Mouse (Mus musculus) ES-Bruce4 (cell line): ENCODE measurements around the gene Fastk. TPM values are rescaled to one million over a fixed set of nuclear protein-coding genes. Genes with fewer than 3 reads are reported as not detected.
"Not testable (repeated sequence)": the region's sequence is repeated elsewhere in the genome, so short reads cannot be mapped to it uniquely, and the experiment has no call there.

Experiments used
- H3K27ac ChIP-seq: 2 replicates; pipeline ENCODE4 v1.5.1; 2012; ENCODE audit warnings: low read length, inconsistent platforms; ENCODE audit not compliant: insufficient read depth
- H3K27me3 ChIP-seq: 2 replicates; pipeline ENCODE4 v1.6.1; 2012; ENCODE audit warnings: mild to moderate bottlenecking, low read length, inconsistent platforms; ENCODE audit not compliant: control insufficient read depth, poor library complexity, insufficient read depth, severe bottlenecking
- H3K36me3 ChIP-seq: 2 replicates; pipeline ENCODE4 v1.6.1; 2012; ENCODE audit warnings: inconsistent platforms, mild to moderate bottlenecking, low read length, moderate library complexity; ENCODE audit not compliant: control insufficient read depth, poor library complexity, insufficient read depth, severe bottlenecking
- H3K4me1 ChIP-seq: one replicate; pipeline ENCODE4 v1.8.1; 2011; ENCODE audit warnings: low read length; ENCODE audit not compliant: control insufficient read depth, insufficient read depth
- H3K4me3 ChIP-seq: 2 replicates; pipeline ENCODE4 v1.5.1; 2011; ENCODE audit warnings: low read depth, mild to moderate bottlenecking, low read length
- H3K9ac ChIP-seq: 2 replicates; pipeline ENCODE4 v1.6.1; 2012; ENCODE audit warnings: low read depth, mild to moderate bottlenecking, inconsistent platforms; ENCODE audit not compliant: poor library complexity, severe bottlenecking
- H3K9me3 ChIP-seq: replicated peaks from 2 replicates; pipeline ENCODE4 v1.6.1; 2012; ENCODE audit warnings: mild to moderate bottlenecking, low read length, inconsistent platforms; ENCODE audit not compliant: control insufficient read depth, poor library complexity, insufficient read depth, severe bottlenecking
- CTCF ChIP-seq: IDR thresholded peaks from one replicate; pipeline ENCODE4 v1.8.1; 2011; ENCODE audit warnings: low read depth, low read length
- EP300 ChIP-seq: IDR thresholded peaks from 2 replicates; pipeline ENCODE4 v1.6.1; 2011; ENCODE audit warnings: low read depth, low read length; ENCODE audit not compliant: insufficient read depth
- POLR2A ChIP-seq: IDR thresholded peaks from one replicate; pipeline ENCODE4 v1.8.1; 2011; ENCODE audit warnings: low read length; ENCODE audit not compliant: insufficient read depth
- polyA plus RNA-seq: library from polyadenylated mRNA; stranded (reverse); fragments of >200 nt; gene quantifications from 2 replicates; pipeline ENCODE4 v1.2.4, GENCODE M21; 2011; ENCODE audit warnings: low read depth; ENCODE audit not compliant: missing spikeins, insufficient read depth, insufficient read length

Fastk gene
- polyA plus RNA-seq, 1 experiment = 51.6 TPM

DNA sequence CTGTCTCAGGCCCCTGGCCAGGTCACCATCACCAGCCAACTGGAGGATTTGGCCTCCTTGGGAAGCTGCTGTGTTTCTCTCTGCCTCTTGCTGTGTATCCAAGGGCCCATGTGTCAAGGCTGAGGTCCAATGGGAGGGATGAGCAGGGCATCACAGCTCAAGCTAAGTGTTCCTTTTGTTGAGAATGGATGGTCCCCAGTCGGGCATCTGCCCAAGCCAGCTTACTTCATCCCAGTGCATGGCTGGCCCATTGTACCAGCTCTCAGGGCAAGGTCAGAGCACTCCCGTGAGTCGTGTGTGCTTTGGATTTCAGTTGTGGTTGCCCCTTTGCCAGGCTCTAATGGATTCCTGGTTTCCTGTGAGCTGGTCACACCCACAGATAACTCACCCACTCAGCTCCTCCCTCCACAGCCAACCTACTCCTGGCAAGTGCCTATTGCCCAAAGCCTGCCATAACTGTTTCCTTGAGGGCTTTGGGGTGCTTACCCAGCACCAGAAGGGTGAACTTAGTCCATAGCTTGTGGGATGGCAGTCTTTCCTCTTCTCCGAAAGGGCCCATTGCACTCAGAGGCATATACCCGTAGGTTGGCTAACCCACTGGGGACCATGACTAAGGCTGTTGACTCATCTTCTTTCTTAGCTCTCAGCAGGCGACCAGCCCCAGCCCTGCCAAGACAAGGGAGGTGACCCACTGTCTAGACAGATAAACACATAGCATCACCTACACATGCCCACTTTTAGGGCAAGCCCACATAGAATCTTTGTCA, 40.3 kb downstream of the Fastk start:
- no peak overlapping the region for H3K27ac ChIP-seq
- no peaks in the 10 kb centered on the region for H3K9me3 ChIP-seq
- no peak overlapping the region for H3K4me3 ChIP-seq
- no peaks in the 10 kb centered on the region for H3K36me3 ChIP-seq
- no peaks in the 10 kb centered on the region for H3K27me3 ChIP-seq
- H3K9ac ChIP-seq = no peak overlapping the region
- TF ChIP-seq EP300 = no peak
- no peak for TF ChIP-seq POLR2A
- no peak for TF ChIP-seq CTCF
- H3K4me1 ChIP-seq = no peaks in the 10 kb centered on the region

DNA sequence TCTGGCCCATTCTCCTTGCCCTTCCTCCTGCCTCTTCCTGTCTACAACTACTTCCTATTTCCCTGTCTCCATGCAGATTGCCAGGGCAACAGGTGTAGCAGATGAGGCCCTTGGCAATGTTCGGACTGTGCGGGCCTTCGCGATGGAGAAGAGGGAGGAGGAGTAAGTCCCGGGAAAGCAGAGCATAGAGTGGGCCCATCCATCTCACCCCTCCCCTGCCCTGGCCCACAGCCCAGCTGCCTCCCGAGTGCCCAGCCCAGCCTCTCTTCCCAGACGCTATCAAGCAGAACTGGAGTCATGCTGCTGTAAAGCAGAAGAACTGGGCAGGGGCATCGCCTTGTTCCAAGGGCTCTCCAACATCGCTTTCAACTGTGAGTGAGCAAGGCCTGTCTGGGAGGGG, 43.1 kb downstream of the Fastk start:
- no peaks in the 10 kb centered on the region for H3K4me1 ChIP-seq
- no peaks in the 10 kb centered on the region for H3K36me3 ChIP-seq
- no peak overlapping the region for H3K9ac ChIP-seq
- H3K4me3 ChIP-seq = no peak overlapping the region
- H3K27me3 ChIP-seq = no peaks in the 10 kb centered on the region
- H3K27ac ChIP-seq = no peak overlapping the region
- TF ChIP-seq EP300 (no peak), CTCF (no peak), POLR2A (no peak)
- H3K9me3 ChIP-seq = no peaks in the 10 kb centered on the region

DNA sequence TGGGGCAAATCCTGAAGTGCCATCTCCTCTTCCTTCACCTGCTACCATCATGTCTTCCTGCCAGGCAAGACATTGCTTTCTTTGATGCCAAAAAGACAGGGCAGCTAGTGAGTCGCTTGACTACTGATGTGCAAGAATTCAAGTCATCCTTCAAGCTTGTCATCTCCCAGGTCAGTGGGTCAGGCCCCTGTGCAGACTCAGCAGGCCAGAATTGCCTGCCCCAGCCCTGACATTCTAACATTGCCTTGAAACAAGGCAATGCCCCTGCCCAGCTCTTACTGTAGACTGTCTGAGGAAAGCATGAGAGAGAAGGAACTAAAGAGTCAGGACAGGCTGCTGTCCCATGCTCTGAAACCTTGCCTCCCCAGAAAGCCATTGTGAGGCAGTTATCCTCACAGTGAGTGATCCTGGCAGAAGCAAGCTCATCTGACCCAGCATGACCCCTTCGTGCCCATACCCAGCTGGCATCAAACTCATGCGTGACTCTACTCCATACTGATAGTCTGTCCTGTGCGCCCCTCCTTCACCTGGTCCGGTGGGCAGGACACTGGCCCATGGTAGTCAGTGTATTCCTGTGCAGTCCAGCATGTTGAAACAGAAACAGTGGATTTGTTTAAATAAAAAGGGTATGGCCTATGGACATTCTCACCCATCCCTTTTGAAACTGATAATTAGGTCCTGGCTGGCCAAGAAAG, 44.0 kb downstream of the Fastk start:
- Histone ChIP-seq H3K27ac (no peak overlapping the region), H3K9ac (no peak overlapping the region), H3K4me3 (no peak overlapping the region), H3K9me3 (no peaks in the 10 kb centered on the region), H3K36me3 (no peaks in the 10 kb centered on the region), H3K4me1 (no peaks in the 10 kb centered on the region), H3K27me3 (no peaks in the 10 kb centered on the region)
- TF ChIP-seq POLR2A (no peak), CTCF (no peak), EP300 (no peak)

DNA sequence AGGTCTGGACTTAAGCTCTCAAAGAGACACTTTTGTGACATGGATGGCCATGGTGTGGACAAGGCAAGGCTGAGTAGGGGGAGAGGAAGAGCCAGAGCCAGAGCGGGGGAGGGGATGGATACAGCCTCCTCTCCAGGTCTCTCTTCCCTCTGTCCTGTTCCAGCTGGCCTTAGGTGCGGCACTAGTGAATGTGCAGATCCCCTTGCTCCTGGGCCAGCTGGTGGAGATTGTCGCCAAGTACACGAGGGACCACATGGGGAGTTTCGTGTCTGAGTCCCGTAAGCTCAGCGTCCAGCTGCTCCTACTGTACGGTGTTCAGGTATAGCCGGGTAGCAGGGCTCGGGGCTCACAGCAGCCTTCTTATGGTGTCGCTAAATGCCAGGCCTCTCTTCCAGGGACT, 44.7 kb downstream of the Fastk start:
- H3K9ac ChIP-seq = no peak overlapping the region
- no peaks in the 10 kb centered on the region for H3K9me3 ChIP-seq
- no peaks in the 10 kb centered on the region for H3K36me3 ChIP-seq
- no peaks in the 10 kb centered on the region for H3K4me1 ChIP-seq
- no peak overlapping the region for H3K4me3 ChIP-seq
- H3K27ac ChIP-seq = no peak overlapping the region
- H3K27me3 ChIP-seq = no peaks in the 10 kb centered on the region
- TF ChIP-seq CTCF (no peak), EP300 (no peak), POLR2A (no peak)

DNA sequence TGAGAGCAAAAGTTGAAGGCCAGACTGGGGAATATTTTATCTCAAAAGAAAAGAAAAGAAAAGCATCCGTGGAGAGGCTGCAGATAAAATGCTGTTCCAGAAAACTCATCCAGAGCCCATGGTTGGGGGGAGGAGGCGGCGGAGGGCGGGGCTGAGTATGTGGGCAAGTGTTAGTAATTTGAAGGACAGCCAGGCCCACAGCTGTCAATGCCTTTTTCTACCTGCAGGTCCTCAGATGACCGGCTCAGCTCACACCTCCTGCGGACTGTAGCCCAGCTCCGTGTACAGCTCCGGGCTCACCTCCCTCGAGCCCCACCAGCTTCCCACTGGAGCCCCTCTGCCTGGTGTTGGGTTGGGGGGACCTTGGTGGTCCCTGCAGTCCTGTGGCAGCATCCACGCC, 45.4 kb downstream of the Fastk start:
- Histone ChIP-seq H3K27ac (no peak overlapping the region), H3K4me1 (no peaks in the 10 kb centered on the region), H3K9me3 (no peaks in the 10 kb centered on the region), H3K36me3 (no peaks in the 10 kb centered on the region), H3K27me3 (no peaks in the 10 kb centered on the region), H3K4me3 (no peak overlapping the region), H3K9ac (no peak overlapping the region)
- TF ChIP-seq EP300 (no peak), POLR2A (no peak), CTCF (no peak)

- not testable (repeated sequence) for H3K9ac ChIP-seq, H3K27ac ChIP-seq, H3K36me3 ChIP-seq, H3K9me3 ChIP-seq, H3K4me3 ChIP-seq, H3K4me1 ChIP-seq, H3K27me3 ChIP-seq
Measured at GRCm38 (mm10) chr5:24396254-24396653, 48.8 kb downstream of the Fastk start.
